Mouse (Mus musculus) C2C12 (cell line): ENCODE results near the gene Ppp5c. TPM values are rescaled to one million over a fixed set of nuclear protein-coding genes. Genes with fewer than 3 reads are reported as not detected.
A peak's percentile ranks its signal among the peaks of the same experiment; 100 is the strongest.
"Not testable (repeated sequence)": the region's sequence is repeated elsewhere in the genome, so short reads cannot be mapped to it uniquely, and the experiment has no call there.

Experiments
- H3K27me3 ChIP-seq: one replicate; pipeline ENCODE4 v1.6.1; 2011; ENCODE audit not compliant: control insufficient read depth, insufficient read depth, insufficient read length
- H3K36me3 ChIP-seq: one replicate; pipeline ENCODE4 v1.6.1; 2011; ENCODE audit not compliant: control insufficient read depth, insufficient read depth
- H3K4me3 ChIP-seq: one replicate; pipeline ENCODE4 v1.5.1; 2011; ENCODE audit warnings: mild to moderate bottlenecking, control low read depth; ENCODE audit not compliant: poor library complexity, insufficient read depth, severe bottlenecking
- H3K79me2 ChIP-seq: one replicate; pipeline ENCODE4 v1.6.1; 2011; ENCODE audit not compliant: control insufficient read depth, insufficient read depth
- H3K79me3 ChIP-seq: one replicate; pipeline ENCODE4 v1.6.1; 2011; ENCODE audit warnings: low read depth, control low read depth
- H3ac ChIP-seq: one replicate; pipeline ENCODE3; 2011; ENCODE audit warnings: low read depth; ENCODE audit not compliant: control insufficient read depth, insufficient read length
- CEBPB ChIP-seq: IDR thresholded peaks from one replicate; pipeline ENCODE4 v1.6.1; 2011; ENCODE audit warnings: low read depth, mild to moderate bottlenecking, control low read depth, moderate library complexity
- CTCF ChIP-seq: IDR thresholded peaks from one replicate; pipeline ENCODE4 v1.5.1; 2011; ENCODE audit not compliant: control insufficient read depth, insufficient read depth, insufficient read length
- FOSL1 ChIP-seq: IDR thresholded peaks from one replicate; pipeline ENCODE4 v1.8.0; 2011; ENCODE audit warnings: mild to moderate bottlenecking, low read length; ENCODE audit not compliant: poor library complexity, insufficient read depth, severe bottlenecking
- MAX ChIP-seq: IDR thresholded peaks from one replicate; pipeline ENCODE4 v1.6.1; 2011; ENCODE audit warnings: mild to moderate bottlenecking, control low read depth
- MYOD1 ChIP-seq: IDR thresholded peaks from one replicate; pipeline ENCODE4 v1.6.1; 2011; ENCODE audit warnings: low read depth; ENCODE audit not compliant: control insufficient read depth, insufficient read length
- MYOG ChIP-seq: IDR thresholded peaks from one replicate; pipeline ENCODE4 v1.6.1; 2011; ENCODE audit not compliant: control insufficient read depth, insufficient read length; ENCODE audit errors: extremely low read depth
- USF1 ChIP-seq: IDR thresholded peaks from one replicate; pipeline ENCODE4 v1.6.1; 2011; ENCODE audit warnings: low read depth, mild to moderate bottlenecking, control low read depth, moderate library complexity
- long read RNA-seq, 2 experiments: library from polyadenylated mRNA; unstranded; transcript quantifications; one replicate each; pipeline ENCODE4 v2.0.0; 2019 to 2020
- polyA plus RNA-seq: library from polyadenylated mRNA; unstranded; fragments of >200 nt; fragmentation: generic; extraction: Trizol; gene quantifications from one replicate; pipeline ENCODE4 v1.2.1, GENCODE M21; 2012; ENCODE audit warnings: missing spikeins

Gene Ppp5c
- 143 TPM for polyA plus RNA-seq
- long read RNA-seq, experiment 1, transcript Ppp5c-201 (13 exons, 2,072 nt), result major isoform, 55 of 65 reads
- long read RNA-seq, experiment 1, partial matches to known transcripts, result 5 of 65 reads
- long read RNA-seq, experiment 1, other reads (novel, unspliced or antisense), result 5 of 65 reads
- long read RNA-seq, experiment 2, transcript Ppp5c-201 (13 exons, 2,072 nt), result major isoform, 643 of 691 reads
- long read RNA-seq, experiment 2, partial matches to known transcripts, result 5 of 691 reads
- long read RNA-seq, experiment 2, other reads (novel, unspliced or antisense), result 42 of 691 reads

DNA sequence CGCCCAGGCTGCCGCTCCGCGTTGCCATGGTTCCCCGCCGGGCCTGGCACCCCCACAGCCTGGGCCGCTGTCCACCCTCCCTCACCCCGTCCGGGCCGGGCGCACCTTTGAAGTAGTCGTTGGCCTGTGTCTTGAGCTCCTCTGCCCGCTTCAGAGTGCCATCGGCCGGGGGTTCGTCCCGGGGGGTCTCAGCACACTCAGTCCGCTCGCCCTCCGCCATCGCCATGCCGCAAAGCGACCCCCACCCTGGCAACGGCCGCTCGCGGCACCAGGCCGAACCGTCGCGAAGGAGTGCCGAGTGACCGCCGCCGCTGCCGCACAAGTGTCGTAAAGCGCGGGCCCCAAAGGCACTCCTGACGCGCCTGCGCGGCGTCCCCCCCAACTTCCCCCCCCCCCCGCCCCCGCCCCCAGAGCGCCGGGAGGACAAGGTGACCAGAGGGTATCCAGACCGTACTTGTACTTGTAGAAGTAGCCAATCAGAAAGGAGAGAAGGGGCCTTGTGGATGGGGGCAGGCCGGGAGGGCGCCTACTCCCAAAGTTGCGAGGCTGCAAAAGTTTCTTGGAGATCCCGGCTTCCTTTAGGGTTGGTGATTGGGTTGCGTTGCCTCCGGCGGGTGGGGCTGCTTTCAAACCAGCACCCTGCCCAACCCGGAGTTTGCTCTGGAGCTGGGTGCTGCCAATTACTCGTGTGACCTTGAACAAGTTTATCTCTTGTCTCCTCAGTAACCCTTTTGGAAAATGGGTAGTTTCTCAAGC lies at the start of gene Ppp5c:
Gene Ppp5c, minus strand, starts transcription at position 337 of the 756 bp plus-strand sequence.
- Histone ChIP-seq H3ac (peak within 1 kb of the TSS; percentile 82), H3K79me2 (peaks cover 47% of the 10 kb centered on the region), H3K79me3 (peaks cover 28% of the 10 kb centered on the region), H3K36me3 (no peaks in the 10 kb centered on the region), H3K4me3 (peak within 1 kb of the TSS; percentile 57), H3K27me3 (no peaks in the 10 kb centered on the region)
- no peak for TF ChIP-seq MAX
- no peak for TF ChIP-seq CEBPB
- no peak for TF ChIP-seq CTCF
- TF ChIP-seq FOSL1, result no peak
- TF ChIP-seq USF1, result no peak
- no peak for TF ChIP-seq MYOD1
- TF ChIP-seq MYOG, result no peak

DNA sequence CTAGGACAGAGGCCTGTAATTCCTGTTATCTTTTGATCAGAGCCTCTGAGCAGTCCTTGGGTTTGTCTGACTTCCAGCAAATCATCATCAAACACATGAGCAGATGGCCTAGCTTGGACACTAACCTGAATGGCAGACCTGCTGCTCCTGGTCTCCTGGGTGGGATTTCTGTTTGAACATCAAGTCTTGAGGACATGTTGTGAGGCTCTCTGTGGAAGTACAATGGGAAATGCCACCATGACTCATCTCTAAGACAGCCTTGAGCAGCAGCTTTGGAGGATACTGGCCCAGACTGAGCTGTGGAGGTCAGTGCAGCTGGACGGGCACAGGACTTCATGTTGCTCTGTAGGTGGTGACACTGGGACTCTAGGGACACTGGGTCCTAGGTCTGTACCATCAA lies 48.8 kb upstream of the Ppp5c start:
- Histone ChIP-seq H3K79me3 (no peaks in the 10 kb centered on the region), H3K79me2 (no peaks in the 10 kb centered on the region), H3K36me3 (no peaks in the 10 kb centered on the region), H3ac (no peak overlapping the region), H3K27me3 (no peaks in the 10 kb centered on the region), H3K4me3 (no peak overlapping the region)
- TF ChIP-seq CTCF (no peak), MAX (no peak), CEBPB (no peak), FOSL1 (no peak), MYOD1 (no peak), USF1 (no peak), MYOG (no peak)

DNA sequence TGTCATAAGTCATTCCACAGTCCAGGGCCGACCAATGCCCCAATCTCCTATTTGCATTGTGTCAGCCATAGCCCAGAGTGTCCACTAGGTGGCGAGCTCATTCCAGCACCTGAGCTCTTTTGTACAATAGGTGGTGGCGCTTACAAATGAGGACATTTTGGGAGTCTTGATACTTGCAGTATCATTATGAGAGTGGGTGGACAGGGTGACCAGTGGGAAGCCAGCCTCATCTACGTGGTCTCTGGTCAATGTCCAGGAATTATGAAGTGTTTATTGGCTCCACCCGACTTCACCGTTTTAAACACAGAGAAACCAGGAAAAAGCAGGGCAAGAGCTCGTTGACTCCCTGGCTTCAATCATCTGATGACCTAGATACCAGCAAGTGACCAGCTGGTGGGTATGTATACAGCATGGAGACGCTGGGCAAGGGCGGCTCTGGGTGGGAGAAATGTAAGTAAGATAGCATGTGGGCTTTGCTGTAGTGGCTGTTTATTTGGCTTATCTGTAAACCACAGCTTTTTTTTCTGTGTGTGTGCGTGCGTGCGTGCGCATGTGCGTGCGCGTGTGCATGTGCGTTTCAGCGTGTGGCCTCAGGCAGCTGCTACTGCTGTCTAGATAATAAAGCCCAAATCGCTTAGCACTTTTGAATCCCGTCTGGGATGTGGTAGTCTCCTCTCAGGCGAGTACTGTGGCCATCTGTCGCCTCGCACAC lies 46.3 kb upstream of the Ppp5c start, which contains the start of gene Psg16:
Gene Psg16, plus strand, starts transcription at position 137 of the 712 bp plus-strand sequence.
- Histone ChIP-seq H3K79me2 (no peaks in the 10 kb centered on the region), H3K27me3 (no peaks in the 10 kb centered on the region), H3K36me3 (no peaks in the 10 kb centered on the region), H3K4me3 (no peak within 1 kb of the TSS), H3K79me3 (no peaks in the 10 kb centered on the region), H3ac (no peak within 1 kb of the TSS)
- peak; percentile 56 for TF ChIP-seq CTCF
- no peak for TF ChIP-seq CEBPB
- TF ChIP-seq USF1, result no peak
- no peak for TF ChIP-seq MYOG

DNA sequence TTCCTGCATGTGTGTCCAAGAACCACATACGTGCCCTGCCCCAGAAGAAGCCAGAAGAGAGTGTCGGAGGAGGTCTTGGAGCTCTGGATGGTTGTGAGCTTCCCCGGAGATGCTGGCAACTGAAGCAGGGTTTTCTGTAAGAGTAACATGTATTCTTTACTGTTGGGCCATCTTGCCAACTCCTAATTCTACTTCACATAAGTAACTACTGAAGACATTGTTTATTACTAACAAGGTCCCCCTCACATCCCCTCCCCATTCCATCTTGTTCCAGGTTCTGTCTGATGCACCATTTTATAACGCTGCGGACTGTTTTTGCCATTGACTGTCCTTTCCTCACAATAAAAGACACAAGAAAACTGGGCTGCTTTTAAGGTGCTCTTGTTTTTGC lies 45.8 kb upstream of the Ppp5c start:
- Histone ChIP-seq H3ac (no peak overlapping the region), H3K27me3 (no peaks in the 10 kb centered on the region), H3K79me2 (no peaks in the 10 kb centered on the region), H3K36me3 (no peaks in the 10 kb centered on the region), H3K4me3 (no peak overlapping the region), H3K79me3 (no peaks in the 10 kb centered on the region)
- no peak for TF ChIP-seq CTCF
- TF ChIP-seq MAX, result no peak
- TF ChIP-seq USF1, result no peak
- no peak for TF ChIP-seq CEBPB
- no peak for TF ChIP-seq MYOG
- no peak for TF ChIP-seq FOSL1
- TF ChIP-seq MYOD1, result no peak

DNA sequence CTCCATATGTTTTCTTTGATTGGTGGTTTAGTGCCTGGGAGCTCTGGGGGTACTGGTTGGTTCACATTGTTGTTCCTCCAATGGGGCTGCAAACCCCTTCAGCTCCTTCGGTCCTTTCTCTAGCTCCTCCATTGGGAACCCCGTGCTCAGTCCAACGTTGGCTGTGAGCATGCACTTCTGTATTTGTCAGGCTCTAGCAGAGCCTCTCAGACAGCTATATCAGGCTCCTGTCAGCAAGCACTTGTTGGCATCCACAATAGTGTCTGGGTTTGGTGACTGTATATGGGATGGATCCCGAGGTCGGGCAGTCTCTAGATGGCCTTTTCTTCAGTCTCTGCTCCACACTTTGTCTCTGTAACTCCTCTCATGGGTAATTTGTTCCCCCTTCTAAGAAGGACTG lies 39.9 kb upstream of the Ppp5c start:
- not testable (repeated sequence) for H3K4me3 ChIP-seq, H3K79me2 ChIP-seq, H3ac ChIP-seq, H3K27me3 ChIP-seq, H3K36me3 ChIP-seq, H3K79me3 ChIP-seq

DNA sequence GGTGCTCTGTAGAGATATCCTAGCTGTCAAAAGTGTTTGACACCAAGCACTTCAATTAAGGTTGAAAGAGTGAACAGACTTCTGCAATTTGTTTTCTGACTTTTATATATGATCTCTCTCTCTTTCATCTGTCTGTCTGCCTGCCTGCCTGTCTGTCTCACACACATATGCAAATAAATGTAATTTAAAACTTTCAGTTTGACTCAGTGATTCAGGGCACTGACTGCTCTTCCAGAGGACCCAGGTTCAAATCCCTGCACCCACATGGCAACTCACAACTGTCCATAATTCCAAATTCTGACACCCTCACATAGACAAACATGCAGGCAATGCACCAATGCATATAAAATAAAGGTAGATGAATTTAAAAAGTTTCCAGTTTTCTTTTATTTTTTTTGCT lies 39.3 kb upstream of the Ppp5c start:
- Histone ChIP-seq H3ac (no peak overlapping the region), H3K36me3 (no peaks in the 10 kb centered on the region), H3K27me3 (peaks cover 14% of the 10 kb centered on the region), H3K79me3 (no peaks in the 10 kb centered on the region), H3K4me3 (no peak overlapping the region), H3K79me2 (no peaks in the 10 kb centered on the region)
- no peak for TF ChIP-seq MYOD1
- no peak for TF ChIP-seq CTCF
- no peak for TF ChIP-seq FOSL1
- TF ChIP-seq USF1, result no peak
- TF ChIP-seq MYOG, result no peak
- TF ChIP-seq CEBPB, result no peak
- no peak for TF ChIP-seq MAX
